Mouse (Mus musculus): ENCODE results near the gene E2f1.

E2f1 gene

GRCm38 (mm10) chr2:154581421-154581820, 11.7 kb upstream of the E2f1 start:
- DNase-seq: no peak

- no peak for DNase-seq
Measured at GRCm38 (mm10) chr2:154580586-154580985, 10.9 kb upstream of the E2f1 start.

- no peak for DNase-seq
Measured at GRCm38 (mm10) chr2:154577744-154578067, 8.0 kb upstream of the E2f1 start.

- DNase-seq: no peak
Measured at GRCm38 (mm10) chr2:154576876-154577743, 7.4 kb upstream of the E2f1 start.

GRCm38 (mm10) chr2:154574271-154574670, 4.6 kb upstream of the E2f1 start:
- no peak for DNase-seq

- DNase-seq: no peak
Measured at GRCm38 (mm10) chr2:154572996-154573395, 3.3 kb upstream of the E2f1 start.

- DNase-seq: no peak
Measured at GRCm38 (mm10) chr2:154571976-154572375, 2.3 kb upstream of the E2f1 start.

GRCm38 (mm10) chr2:154571266-154571665, 1.6 kb upstream of the E2f1 start:
- no peak for DNase-seq

GRCm38 (mm10) chr2:154570666-154571065, 974 bp upstream of the E2f1 start:
- peak; percentile 29 for DNase-seq

- DNase-seq: no peak
Measured at GRCm38 (mm10) chr2:154569071-154569748, 482 bp downstream of the E2f1 start.

- no peak for DNase-seq
Measured at GRCm38 (mm10) chr2:154568329-154569070, 1.2 kb downstream of the E2f1 start.

- DNase-seq: no peak
Measured at GRCm38 (mm10) chr2:154567766-154568165, 1.9 kb downstream of the E2f1 start.

- no peak for DNase-seq
Measured at GRCm38 (mm10) chr2:154566641-154567040, 3.1 kb downstream of the E2f1 start.

GRCm38 (mm10) chr2:154565562-154565961, 4.1 kb downstream of the E2f1 start:
- DNase-seq: peak; percentile 94

- no peak for DNase-seq
Measured at GRCm38 (mm10) chr2:154563612-154564170, 6.0 kb downstream of the E2f1 start.

- DNase-seq: peak; percentile 55
Measured at GRCm38 (mm10) chr2:154558264-154559039, 11.2 kb downstream of the E2f1 start, which contains the start of gene Necab3. Gene Necab3 (minus strand): TSS chr2:154558890.

- no peak for DNase-seq
Measured at GRCm38 (mm10) chr2:154557184-154557832, 12.4 kb downstream of the E2f1 start.

- DNase-seq: no peak
Measured at GRCm38 (mm10) chr2:154555235-154555634, 14.5 kb downstream of the E2f1 start.

GRCm38 (mm10) chr2:154552424-154552907, 17.2 kb downstream of the E2f1 start:
- peak; percentile 88 for DNase-seq

GRCm38 (mm10) chr2:154551927-154552326, 17.8 kb downstream of the E2f1 start:
- no peak for DNase-seq

GRCm38 (mm10) chr2:154551476-154551875, 18.2 kb downstream of the E2f1 start, which contains the start of gene Actl10:
Gene Actl10 (plus strand): TSS chr2:154551776.
- peak; percentile 26 for DNase-seq

GRCm38 (mm10) chr2:154550937-154551336, 18.8 kb downstream of the E2f1 start:
- peak; percentile 16 for DNase-seq

All from cerebellum, adult 9-10 months (tissue).